Mouse (Mus musculus) monocyte, adult 2 months (primary cell): Measurements from ENCODE around the gene Dnajb12.
"Not testable (repeated sequence)": the region's sequence is repeated elsewhere in the genome, so short reads cannot be mapped to it uniquely, and the experiment has no call there.

Experiments
- DNase-seq, 2 experiments: peaks; one replicate each; pipeline ENCODE4 v3.0.0; 2022; ENCODE audit warnings: low spot score in 2 of 2, low read depth in 1 of 2

Gene Dnajb12

GRCm38 (mm10) chr10:59870038-59870437 lies 9.3 kb upstream of the Dnajb12 start:
- DNase-seq: no peak

- not testable (repeated sequence) for DNase-seq
These were observed 6.7 kb upstream of the Dnajb12 start for GRCm38 (mm10) chr10:59872651-59873050.

GRCm38 (mm10) chr10:59873206-59873605 lies 6.2 kb upstream of the Dnajb12 start:
- DNase-seq: no peak

- DNase-seq: no peak
These were observed 5.7 kb upstream of the Dnajb12 start for GRCm38 (mm10) chr10:59873613-59874012.

GRCm38 (mm10) chr10:59875396-59875795 lies 4.0 kb upstream of the Dnajb12 start:
- no peak for DNase-seq

GRCm38 (mm10) chr10:59876698-59877097 lies 2.7 kb upstream of the Dnajb12 start:
- not testable (repeated sequence) for DNase-seq

GRCm38 (mm10) chr10:59877421-59878117 lies 1.8 kb upstream of the Dnajb12 start:
- no peak for DNase-seq

GRCm38 (mm10) chr10:59878823-59879222 lies 533 bp upstream of the Dnajb12 start:
- DNase-seq: no peak

GRCm38 (mm10) chr10:59880029-59880386 lies 652 bp downstream of the Dnajb12 start:
- DNase-seq: no peak

GRCm38 (mm10) chr10:59880837-59881236 lies 1.5 kb downstream of the Dnajb12 start:
- no peak for DNase-seq

GRCm38 (mm10) chr10:59884327-59885173 lies 5.2 kb downstream of the Dnajb12 start:
- no peak for DNase-seq

GRCm38 (mm10) chr10:59885174-59886080 lies 6.1 kb downstream of the Dnajb12 start:
- no peak for DNase-seq

- no peak for DNase-seq
These were observed 6.7 kb downstream of the Dnajb12 start for GRCm38 (mm10) chr10:59886081-59886466.

- DNase-seq: no peak
These were observed 8.1 kb downstream of the Dnajb12 start for GRCm38 (mm10) chr10:59887432-59887831.

GRCm38 (mm10) chr10:59889339-59889738 lies 10.0 kb downstream of the Dnajb12 start:
- no peak for DNase-seq

GRCm38 (mm10) chr10:59889953-59890751 lies 10.8 kb downstream of the Dnajb12 start:
- no peak for DNase-seq

- no peak for DNase-seq
These were observed 13.6 kb downstream of the Dnajb12 start for GRCm38 (mm10) chr10:59892977-59893376.

GRCm38 (mm10) chr10:59894251-59895160 lies 15.2 kb downstream of the Dnajb12 start:
- DNase-seq: peak in 1 of 2 experiments; percentile 66

GRCm38 (mm10) chr10:59895460-59896186 lies 16.3 kb downstream of the Dnajb12 start:
- DNase-seq: no peak
